25 mouse cellular contexts compared by ENCODE assay signal in the genomic region with DNA sequence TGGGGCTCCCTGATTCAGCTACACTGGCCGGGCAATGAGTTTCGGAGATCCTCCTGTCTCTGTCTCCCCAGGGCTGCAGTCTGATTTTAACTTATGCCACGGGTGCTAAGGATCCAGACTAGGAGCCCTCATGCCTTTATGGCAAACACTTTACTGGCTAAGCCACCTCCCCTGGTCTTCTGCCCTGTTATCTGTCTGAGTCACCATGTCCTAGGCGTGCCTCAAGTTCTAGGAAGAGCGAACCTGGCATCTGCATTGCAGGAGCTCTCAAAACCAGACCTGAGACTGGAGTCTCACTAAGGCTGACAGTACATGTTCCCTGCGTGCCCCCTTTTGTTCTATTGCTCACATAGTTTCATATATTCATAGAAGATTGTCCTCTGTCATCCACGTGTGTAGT.
DNase-seq lines count a peak whose midpoint lies in the region; ATAC-seq and TF ChIP-seq lines count a peak whose summit lies in the region.
"Had no signal": no experiment of that assay in that cellular context is flagged by ENCODE, and none has a peak within 500 bp of the region (broad histone marks: within the 10 kb centered on the region; RNA-seq: fewer than 3 reads in every experiment).

No protein-coding gene starts in this region.

- no peak for TF ChIP-seq CTCF in liver, embryonic 14.5 days (IDR thresholded peaks at IDR 0.05; ENCODE audit: low read depth)
- no peak for TF ChIP-seq CTCF in liver, postnatal 0 days (IDR thresholded peaks at IDR 0.05; ENCODE audit: low read depth)

- no peak overlapping the region for H3K4me2 ChIP-seq in heart, embryonic 11.5 days
- H3K4me2 ChIP-seq in liver, embryonic 11.5 days = no peak overlapping the region
- peak overlapping the region; percentile 9; the same call in 1 of the 2 replicates for H3K4me2 ChIP-seq in liver, embryonic 14.5 days (ENCODE audit: low read depth)
- H3K4me2 ChIP-seq in liver, postnatal 0 days (ENCODE audit: low read depth, low read length) = no peak overlapping the region
- H3K4me2 ChIP-seq: forebrain, embryonic 13.5 days; hindbrain, embryonic 14.5 days had no signal

- no peak overlapping the region for H3K27ac ChIP-seq in heart, embryonic 11.5 days (ENCODE audit: low read depth, low read length)
- H3K27ac ChIP-seq in liver, embryonic 11.5 days (ENCODE audit: low read depth, low read length) = no peak overlapping the region
- no peak overlapping the region for H3K27ac ChIP-seq in liver, embryonic 14.5 days
- H3K27ac ChIP-seq in liver, postnatal 0 days (ENCODE audit: low read depth) = no peak overlapping the region
- H3K27ac ChIP-seq: forebrain, embryonic 10.5 days; forebrain, embryonic 13.5 days; hindbrain, embryonic 14.5 days; hindbrain, postnatal 0 days had no signal

- no peaks in the 10 kb centered on the region for H3K4me1 ChIP-seq in heart, embryonic 11.5 days (ENCODE audit: control insufficient read depth, insufficient read depth, low read length)
- no peaks in the 10 kb centered on the region for H3K4me1 ChIP-seq in liver, embryonic 11.5 days (replicated peaks; ENCODE audit: control insufficient read depth, insufficient read depth, low read length)
- peaks cover 0 to 2% of the 10 kb centered on the region in 2 experiments; a peak in 1 of 4 replicates for H3K4me1 ChIP-seq in liver, embryonic 14.5 days (replicated peaks; ENCODE audit: control insufficient read depth in 2 of 2, insufficient read depth in 2 of 2, low read length in 1 of 2)
- no peaks in the 10 kb centered on the region for H3K4me1 ChIP-seq in liver, postnatal 0 days (ENCODE audit: insufficient read depth)
- H3K4me1 ChIP-seq: forebrain, embryonic 13.5 days had no signal

- TF ChIP-seq EP300 in liver, embryonic 14.5 days (IDR thresholded peaks at IDR 0.05; ENCODE audit: low read depth) = peak; percentile 17; the same call in 1 of the 2 replicates
- no peak for TF ChIP-seq EP300 in liver, postnatal 0 days (IDR thresholded peaks at IDR 0.05; ENCODE audit: low read depth)

- no peak overlapping the region for H3K4me3 ChIP-seq in heart, embryonic 11.5 days (ENCODE audit: low read depth, low read length)
- H3K4me3 ChIP-seq in liver, embryonic 11.5 days (ENCODE audit: low read depth, low read length) = no peak overlapping the region
- H3K4me3 ChIP-seq in liver, embryonic 14.5 days (ENCODE audit: insufficient read depth in 1 of 2, low read depth in 2 of 2, low read length in 2 of 2) = no peak overlapping the region
- H3K4me3 ChIP-seq in liver, postnatal 0 days (ENCODE audit: low read depth, low read length) = no peak overlapping the region
- H3K4me3 ChIP-seq: forebrain, embryonic 10.5 days; forebrain, embryonic 13.5 days had no signal

- H3K36me3 ChIP-seq in heart, embryonic 11.5 days (ENCODE audit: control insufficient read depth, insufficient read depth, low read length) = no peaks in the 10 kb centered on the region
- H3K36me3 ChIP-seq in liver, embryonic 11.5 days (ENCODE audit: control insufficient read depth, insufficient read depth, low read length) = no peaks in the 10 kb centered on the region
- H3K36me3 ChIP-seq in liver, embryonic 14.5 days (replicated peaks; ENCODE audit: control insufficient read depth, insufficient read depth, low read depth) = no peaks in the 10 kb centered on the region
- H3K36me3 ChIP-seq in liver, postnatal 0 days (replicated peaks; ENCODE audit: insufficient read depth, low read length) = no peaks in the 10 kb centered on the region
- H3K36me3 ChIP-seq: forebrain, embryonic 10.5 days; G1E had no signal

- WGBS in heart, embryonic 11.5 days (ENCODE audit: insufficient replicate concordance) = 79% methylated on average over 7 of the region's 7 CpGs
- WGBS in liver, embryonic 11.5 days = 77% methylated on average over 7 of the region's 7 CpGs
- WGBS in liver, embryonic 14.5 days (ENCODE audit: insufficient replicate concordance) = 54% methylated on average over 7 of the region's 7 CpGs
- WGBS in liver, postnatal 0 days (ENCODE audit: insufficient replicate concordance) = 80% methylated on average over 7 of the region's 7 CpGs

- no peak for DNase-seq in heart, adult 8-10 months (ENCODE audit: low spot score)
- DNase-seq in liver, embryonic 11.5 days (ENCODE audit: low spot score) = no peak
- peak; percentile 25 to 37 (median 30) for DNase-seq in liver, embryonic 14.5 days (ENCODE audit: low read depth in 3 of 3, low spot score in 3 of 3)
- no peak for DNase-seq in liver, postnatal 0 days
- DNase-seq in thymus, adult 18-20 months = no peak
- DNase-seq: adrenal gland, adult 2 months; adrenal gland, postnatal 14 days; B cell, adult 2 months; cerebellum, adult 11 months; cerebellum, adult 2 months; cerebellum, adult 9-11 months; cerebellum, postnatal 36 days; gastrocnemius, postnatal 10 days; gastrocnemius, postnatal 36 days; heart, postnatal 4 days had no signal

- no peaks in the 10 kb centered on the region for H3K27me3 ChIP-seq in heart, embryonic 11.5 days (ENCODE audit: control insufficient read depth, insufficient read depth, low read length)
- no peaks in the 10 kb centered on the region for H3K27me3 ChIP-seq in liver, embryonic 11.5 days (replicated peaks; ENCODE audit: control insufficient read depth, insufficient read depth, low read length)
- no peaks in the 10 kb centered on the region for H3K27me3 ChIP-seq in liver, embryonic 14.5 days (ENCODE audit: control insufficient read depth, insufficient read depth, low read length)
- no peaks in the 10 kb centered on the region for H3K27me3 ChIP-seq in liver, postnatal 0 days (ENCODE audit: insufficient read depth, low read length)
- H3K27me3 ChIP-seq: forebrain, embryonic 13.5 days had no signal

- no peaks in the 10 kb centered on the region for H3K9me3 ChIP-seq in heart, embryonic 11.5 days (replicated peaks; ENCODE audit: control insufficient read depth, low read length)
- H3K9me3 ChIP-seq in liver, embryonic 11.5 days (ENCODE audit: control insufficient read depth, low read length) = no peaks in the 10 kb centered on the region
- H3K9me3 ChIP-seq in liver, embryonic 14.5 days (ENCODE audit: control insufficient read depth, low read length) = no peaks in the 10 kb centered on the region
- H3K9me3 ChIP-seq in liver, postnatal 0 days (ENCODE audit: low read length) = no peaks in the 10 kb centered on the region
- H3K9me3 ChIP-seq: forebrain, embryonic 10.5 days; forebrain, embryonic 13.5 days had no signal

- ATAC-seq in heart, embryonic 11.5 days (replicated peaks; ENCODE audit: insufficient number of reproducible peaks, low FRiP score, low TSS enrichment) = peak; percentile 42; the same call in 1 of the 2 replicates
- peak; percentile 79 for ATAC-seq in liver, embryonic 11.5 days (replicated peaks; ENCODE audit: low FRiP score)
- ATAC-seq in liver, embryonic 14.5 days (ENCODE audit: insufficient read depth) = peak; percentile 88
- peak; percentile 56 for ATAC-seq in liver, postnatal 0 days
- ATAC-seq in activated CD4-positive, CD25-positive, alpha-beta regulatory T cell, adult 4 months = no peak
- ATAC-seq: forebrain, embryonic 13.5 days; forebrain, embryonic 16.5 days; hindbrain, postnatal 0 days; inflammation-experienced regulatory T-cells, adult 6 months; Patski had no signal

- no peak overlapping the region for H3K9ac ChIP-seq in heart, embryonic 11.5 days (ENCODE audit: low read depth, low read length)
- no peak overlapping the region for H3K9ac ChIP-seq in liver, embryonic 11.5 days (ENCODE audit: low read depth, low read length)
- H3K9ac ChIP-seq in liver, embryonic 14.5 days (replicated peaks) = no peak overlapping the region
- no peak overlapping the region for H3K9ac ChIP-seq in liver, postnatal 0 days (replicated peaks)
- H3K9ac ChIP-seq: forebrain, embryonic 13.5 days; hindbrain, embryonic 14.5 days had no signal

Comparison
In these comparisons a context has a peak if more than half of its experiments do, and no peak if none do; other contexts are left out.
1. DNase-seq: peak in liver, embryonic 14.5 days (3 of 3); none in heart, adult 8-10 months (single experiment), liver, embryonic 11.5 days (single experiment), liver, postnatal 0 days (single experiment) and thymus, adult 18-20 months (0 of 2).